Mouse (Mus musculus): Measurements from ENCODE around the gene Lingo2. TPM values are rescaled to one million over a fixed set of nuclear protein-coding genes. Genes with fewer than 3 reads are reported as not detected.
"Not testable (repeated sequence)": the region's sequence is repeated elsewhere in the genome, so short reads cannot be mapped to it uniquely, and the experiment has no call there.

Gene Lingo2
- total RNA-seq, 2 experiments from 2014 or later: not detected

GRCm38 (mm10) chr4:36186231-36186922, 765.2 kb downstream of the Lingo2 start:
- intact Hi-C loops (cut with DNase I): no loop called here
- Histone ChIP-seq H3K4me3 (no peak overlapping the region), H3K27ac (no peak overlapping the region)
- DNase-seq: peak; percentile 13
- no peak for TF ChIP-seq CTCF (IDR thresholded peaks at IDR 0.05)

GRCm38 (mm10) chr4:36183643-36184042, 767.9 kb downstream of the Lingo2 start:
- intact Hi-C loops (cut with DNase I): no loop called here
- TF ChIP-seq CTCF (IDR thresholded peaks at IDR 0.05): no peak
- DNase-seq: no peak
- Histone ChIP-seq H3K4me3 (no peak overlapping the region), H3K27ac (no peak overlapping the region)

DNA sequence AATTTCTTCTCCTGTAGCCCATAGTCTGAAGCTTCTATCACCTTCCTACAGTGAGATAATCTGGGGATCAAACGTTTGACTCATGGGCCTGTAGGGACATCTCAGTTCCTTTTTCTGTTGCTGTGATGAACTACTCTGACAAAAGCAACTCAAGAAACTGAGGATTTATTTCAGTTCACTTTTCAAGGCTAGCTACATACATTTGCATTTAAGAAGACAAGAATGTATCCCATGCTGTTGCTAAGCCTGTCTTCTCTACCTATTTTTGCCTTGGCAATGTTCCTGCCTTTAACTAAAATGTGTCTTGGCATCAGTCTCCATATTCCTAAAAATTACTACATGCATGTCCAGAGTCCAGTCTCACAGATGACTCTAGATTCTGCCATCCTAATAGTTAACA, 781.4 kb downstream of the Lingo2 start:
- H3K27ac ChIP-seq: no peak overlapping the region
- TF ChIP-seq CTCF (IDR thresholded peaks at IDR 0.05): no peak
- intact Hi-C loops (cut with DNase I): no loop called here
- no peak for DNase-seq
- no peak overlapping the region for H3K4me3 ChIP-seq

GRCm38 (mm10) chr4:36131341-36131740, 820.2 kb downstream of the Lingo2 start:
- Histone ChIP-seq H3K27ac (no peak overlapping the region), H3K4me3 (no peak overlapping the region)
- intact Hi-C loops (cut with DNase I): no loop called here
- TF ChIP-seq CTCF (IDR thresholded peaks at IDR 0.05): no peak
- no peak for DNase-seq

DNA sequence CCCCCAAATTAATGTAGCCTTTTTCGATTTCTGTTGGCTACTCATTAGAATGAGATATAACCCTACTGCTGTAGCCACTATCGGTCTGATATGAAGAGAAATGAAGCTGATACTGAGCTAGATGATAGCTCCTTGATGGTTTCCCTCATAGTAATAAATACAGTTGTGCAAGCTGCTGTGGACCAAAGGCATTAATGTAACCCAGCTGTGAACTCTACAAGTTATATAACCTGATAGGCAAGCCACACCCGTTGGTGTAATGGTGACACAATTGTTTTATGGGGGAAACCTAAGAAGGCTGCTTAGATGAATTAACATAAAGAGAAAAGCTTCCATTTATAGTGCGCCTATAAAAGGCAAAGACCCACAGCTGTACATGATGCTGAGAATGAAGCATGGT, 856.1 kb downstream of the Lingo2 start:
- TF ChIP-seq CTCF (IDR thresholded peaks at IDR 0.05): no peak
- no peak overlapping the region for H3K27ac ChIP-seq
- H3K4me3 ChIP-seq: no peak overlapping the region
- intact Hi-C loops (cut with DNase I): no loop called here
- no peak for DNase-seq

DNA sequence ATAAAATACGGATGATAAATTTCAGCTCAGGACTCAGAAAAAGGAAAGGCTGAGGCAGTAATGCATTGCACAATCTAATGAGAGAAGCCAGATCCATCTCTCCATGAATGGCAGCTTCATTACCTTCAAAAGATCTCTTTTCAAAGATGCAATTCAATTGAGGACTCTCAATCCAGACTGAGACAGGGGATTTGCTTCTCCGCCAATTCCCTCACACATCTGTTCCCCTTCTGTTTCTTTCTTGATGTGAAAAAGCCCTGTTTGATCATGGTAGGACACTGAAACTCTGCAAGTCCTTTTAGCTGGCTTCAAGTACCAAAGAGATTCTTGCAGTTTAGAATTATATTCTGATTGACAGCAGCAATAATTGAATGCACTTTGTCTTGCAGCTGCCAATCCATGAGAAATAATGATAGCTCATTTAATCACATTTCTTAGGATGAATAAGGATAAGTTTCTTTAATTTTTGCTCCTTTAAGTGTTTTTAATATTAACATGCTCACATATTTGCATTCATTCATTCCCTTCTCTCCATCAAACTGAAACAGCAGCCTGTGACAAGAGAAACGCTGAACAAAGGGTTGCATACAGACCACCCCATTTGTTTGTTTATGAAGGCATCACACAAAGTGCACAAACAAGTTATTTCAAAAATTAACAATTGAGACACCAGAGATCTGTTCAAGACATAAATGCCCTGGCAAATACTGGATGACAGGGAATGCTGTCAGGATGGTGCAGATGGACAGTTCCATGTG, 870.3 kb downstream of the Lingo2 start:
- no peak overlapping the region for H3K27ac ChIP-seq
- H3K4me3 ChIP-seq: no peak overlapping the region
- no peak for DNase-seq
- TF ChIP-seq CTCF (IDR thresholded peaks at IDR 0.05): no peak
- intact Hi-C loops (cut with DNase I): no loop called here

DNA sequence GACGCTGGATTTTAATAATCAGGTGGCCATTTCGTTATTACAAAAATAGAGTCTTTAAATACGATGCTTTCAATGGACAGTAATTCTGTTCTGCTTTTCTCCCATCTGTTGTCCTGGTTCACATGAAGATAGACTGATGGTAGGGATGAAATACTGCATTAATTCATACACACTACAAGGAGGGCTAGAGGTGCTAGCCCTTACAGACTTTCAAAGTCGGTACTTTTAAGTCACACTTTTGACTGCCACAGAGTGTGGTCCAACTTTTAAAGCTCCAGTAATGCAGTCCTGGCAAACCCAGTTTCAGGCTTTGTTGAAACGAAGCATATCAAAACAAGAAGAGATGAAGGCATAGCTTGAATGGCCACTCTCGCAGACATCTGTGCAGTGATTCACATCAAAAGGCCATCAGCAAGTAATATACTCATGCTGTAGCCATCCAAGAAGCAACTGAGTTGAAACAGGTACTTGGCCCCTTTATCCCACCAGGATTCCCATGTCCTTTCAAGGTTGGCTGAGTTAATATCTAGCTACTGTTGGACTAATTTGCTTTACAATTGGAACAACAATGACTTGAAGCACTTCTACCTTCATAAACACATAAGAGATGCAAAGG, 872.5 kb downstream of the Lingo2 start:
- intact Hi-C loops (cut with DNase I): no loop called here
- Histone ChIP-seq H3K27ac (no peak overlapping the region), H3K4me3 (no peak overlapping the region)
- DNase-seq: no peak
- no peak for TF ChIP-seq CTCF (IDR thresholded peaks at IDR 0.05)

GRCm38 (mm10) chr4:36064701-36065100, 886.8 kb downstream of the Lingo2 start:
- intact Hi-C loops (cut with DNase I); H3K27ac ChIP-seq; DNase-seq; H3K4me3 ChIP-seq: not testable (repeated sequence)

DNA sequence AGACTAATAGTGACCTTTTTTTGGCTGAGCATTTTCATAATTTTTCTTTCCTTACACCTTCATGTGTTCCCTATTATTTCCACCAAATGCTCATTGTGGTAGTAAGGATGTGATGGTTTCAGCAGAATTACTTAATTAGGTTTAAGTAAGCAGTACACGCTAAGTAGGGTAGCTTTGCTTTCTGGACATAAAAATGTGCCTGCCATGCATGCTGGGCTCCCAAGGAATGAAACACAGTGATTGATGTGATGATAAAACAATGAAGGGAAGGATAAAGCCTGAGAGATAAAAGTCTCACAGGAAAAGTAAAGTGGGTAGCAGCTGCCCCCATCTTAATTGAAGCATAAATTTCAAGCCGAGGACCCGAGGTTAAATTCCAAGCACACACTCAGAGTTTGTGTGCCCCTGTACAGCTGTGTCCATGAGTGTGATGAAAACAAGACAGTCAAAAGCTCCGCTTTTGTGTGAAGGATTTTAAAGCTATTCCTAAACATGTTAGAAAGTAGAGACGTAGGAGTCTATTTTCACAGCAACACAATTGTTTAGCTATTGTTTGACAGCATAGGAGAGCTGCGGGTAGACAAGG, 898.7 kb downstream of the Lingo2 start:
- H3K4me3 ChIP-seq: no peak overlapping the region
- DNase-seq: no peak
- TF ChIP-seq CTCF (IDR thresholded peaks at IDR 0.05): no peak
- intact Hi-C loops (cut with DNase I): no loop called here
- no peak overlapping the region for H3K27ac ChIP-seq

- no peak for TF ChIP-seq CTCF (IDR thresholded peaks at IDR 0.05)
- intact Hi-C loops (cut with DNase I): no loop called here
- no peak for DNase-seq
These were observed 911.2 kb downstream of the Lingo2 start for GRCm38 (mm10) chr4:36040361-36040760.

DNA sequence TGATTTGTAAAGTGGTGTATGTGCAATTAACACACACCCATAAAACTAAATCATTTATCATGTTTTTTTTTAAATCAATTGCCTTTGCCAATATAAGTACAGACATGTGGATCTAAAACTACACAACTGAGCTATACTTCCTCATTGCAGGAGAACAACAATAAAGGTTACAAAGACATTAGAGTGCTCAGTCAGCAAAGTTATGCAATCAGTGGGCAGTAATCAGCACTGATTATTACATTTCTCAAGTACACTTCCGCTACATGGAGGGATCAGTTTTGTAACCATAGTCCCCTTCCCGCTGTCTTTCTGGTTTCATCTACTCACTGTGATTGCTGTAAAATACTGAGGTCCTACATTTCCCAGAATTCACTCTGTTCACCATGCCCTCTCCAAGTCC, 912.8 kb downstream of the Lingo2 start:
- no peak for TF ChIP-seq CTCF (IDR thresholded peaks at IDR 0.05)
- intact Hi-C loops (cut with DNase I): no loop called here
- no peak overlapping the region for H3K27ac ChIP-seq
- H3K4me3 ChIP-seq: no peak overlapping the region
- DNase-seq: no peak

More at GRCm38 (mm10) chr4:36040361-36040760, 911.2 kb downstream of the Lingo2 start:
- Histone ChIP-seq H3K4me3 (no peak overlapping the region), H3K27ac (no peak overlapping the region)

DNA sequence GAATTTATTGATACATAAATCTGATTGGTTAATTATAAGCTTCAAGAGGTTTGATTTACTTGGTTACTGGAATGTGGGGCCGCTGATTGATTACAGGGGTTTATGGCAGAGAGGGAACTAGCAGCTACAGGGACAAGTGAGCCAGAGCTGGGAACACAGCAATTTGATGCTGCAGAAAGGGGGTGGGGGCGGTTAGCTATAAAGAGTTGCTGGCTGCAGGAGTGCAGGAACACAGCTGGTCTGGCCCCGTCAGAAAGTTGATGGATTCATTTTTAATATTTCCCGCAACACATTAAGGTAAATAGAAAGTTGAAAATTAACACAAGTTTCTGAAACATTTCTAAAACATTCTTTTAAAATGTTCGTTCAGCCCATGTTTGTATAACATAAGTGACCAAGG, 919.5 kb downstream of the Lingo2 start:
- no peak for TF ChIP-seq CTCF (IDR thresholded peaks at IDR 0.05)
- no peak overlapping the region for H3K4me3 ChIP-seq
- DNase-seq: no peak
- intact Hi-C loops (cut with DNase I): no loop called here
- no peak overlapping the region for H3K27ac ChIP-seq

GRCm38 (mm10) chr4:36014181-36014580, 937.4 kb downstream of the Lingo2 start:
- Histone ChIP-seq H3K4me3 (no peak overlapping the region), H3K27ac (no peak overlapping the region)
- intact Hi-C loops (cut with DNase I): no loop called here
- no peak for DNase-seq
- TF ChIP-seq CTCF (IDR thresholded peaks at IDR 0.05): no peak

Measured in gastrocnemius, adult 2 months (tissue).